Mouse (Mus musculus) urinary bladder, postnatal 10 days (tissue): ENCODE measurements around the gene Alg9.

Experiments
- DNase-seq: peaks from one replicate; pipeline ENCODE4 v3.0.0; 2022; ENCODE audit warnings: low spot score

Alg9 gene

DNA sequence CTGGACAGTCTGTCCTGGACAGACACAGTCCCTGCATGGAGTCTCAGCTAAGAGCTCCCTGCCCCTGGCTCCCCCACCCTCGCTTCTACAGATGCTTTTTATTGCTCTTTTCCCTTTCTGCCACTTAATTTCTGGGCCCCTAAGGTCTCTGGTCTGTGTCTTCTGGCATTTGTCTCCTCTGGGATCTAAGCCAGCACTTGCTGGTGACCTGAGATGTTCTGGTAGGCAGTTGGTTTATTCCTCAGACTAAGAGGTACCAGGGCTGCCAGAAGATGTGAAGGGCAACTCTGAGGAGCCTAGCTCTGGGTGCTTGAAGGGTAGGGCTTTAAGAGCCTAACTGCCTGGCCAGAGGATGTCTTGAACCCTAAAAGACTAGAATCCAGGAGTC lies 110.8 kb downstream of the Alg9 start:
- DNase-seq = no peak

DNA sequence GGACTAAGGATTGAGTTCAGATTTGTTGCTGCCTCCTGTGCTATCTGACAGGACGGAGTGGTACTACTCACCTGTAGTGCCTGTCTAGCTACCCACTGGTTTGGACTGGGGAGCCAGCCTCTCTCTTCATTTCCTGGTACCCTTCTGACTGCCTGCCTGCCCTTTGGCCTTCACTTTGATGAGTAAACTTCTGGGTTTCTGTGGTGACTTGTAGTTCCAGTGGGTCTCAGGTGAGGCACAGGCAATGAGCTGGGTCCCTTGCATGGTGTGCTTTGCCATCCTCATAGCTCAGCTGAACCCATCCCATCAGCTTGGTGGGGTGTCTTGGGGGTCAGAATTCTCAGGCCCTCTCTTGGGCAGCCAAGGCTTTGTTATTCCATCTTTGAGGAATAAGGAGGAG lies 112.1 kb downstream of the Alg9 start:
- no peak for DNase-seq

DNA sequence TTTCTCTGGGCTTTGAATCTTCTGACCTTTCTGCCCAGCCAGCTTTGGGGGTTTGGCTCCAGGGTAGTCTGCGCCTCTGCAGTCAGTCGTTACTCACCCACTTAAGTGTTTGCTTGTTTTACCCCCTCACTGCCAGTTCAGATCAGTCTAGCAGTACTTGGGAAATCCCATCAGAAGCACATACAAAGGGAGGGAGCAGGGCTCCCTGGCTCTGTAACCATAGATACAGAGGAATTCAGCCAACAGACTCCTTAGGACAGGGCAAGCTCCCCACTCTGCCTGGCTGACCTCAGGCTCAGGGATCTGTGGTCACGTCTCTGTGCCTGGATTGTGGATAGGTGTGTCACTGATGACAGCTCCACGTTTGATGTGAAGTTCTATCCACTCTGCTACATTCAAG lies 112.5 kb downstream of the Alg9 start:
- no peak for DNase-seq

DNA sequence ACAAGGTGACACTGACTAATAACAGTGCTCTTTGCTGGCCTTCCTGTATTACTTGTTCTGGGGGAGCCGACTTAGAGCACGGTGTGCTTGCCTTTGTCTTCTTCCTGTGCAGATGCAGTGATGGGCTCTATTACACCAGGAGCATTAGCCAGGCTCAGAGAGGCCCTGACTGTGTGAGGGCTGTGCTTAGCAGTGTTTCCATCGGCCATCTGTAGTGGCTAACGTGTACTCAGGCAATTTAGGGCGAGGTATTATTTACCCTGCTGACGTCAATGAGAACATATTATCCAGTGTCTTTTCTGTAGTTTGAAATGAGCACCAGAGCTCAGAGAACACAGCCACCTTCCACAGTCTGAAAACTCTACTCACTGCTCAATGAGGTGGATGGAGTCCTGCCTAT lies 114.4 kb downstream of the Alg9 start:
- DNase-seq = no peak

DNA sequence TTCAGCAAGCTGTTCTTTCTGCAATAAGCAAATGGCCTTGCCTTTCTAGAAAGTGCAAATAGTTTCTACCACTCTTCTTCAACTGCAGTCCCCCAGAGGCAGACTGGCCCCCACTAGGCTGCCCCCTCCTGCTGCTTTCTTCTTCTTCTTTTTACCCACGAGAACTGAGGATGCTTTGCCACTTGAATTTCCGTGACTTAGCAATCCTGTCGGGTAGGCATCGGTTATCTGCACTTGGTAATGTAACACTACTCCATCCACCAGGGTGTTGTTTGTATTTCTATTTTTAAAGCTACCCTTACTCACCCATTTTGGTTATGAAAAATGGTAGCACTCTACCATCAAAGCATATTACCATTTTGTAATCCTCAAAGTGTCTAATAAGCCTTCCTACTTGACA lies 115.1 kb downstream of the Alg9 start:
- no peak for DNase-seq

DNA sequence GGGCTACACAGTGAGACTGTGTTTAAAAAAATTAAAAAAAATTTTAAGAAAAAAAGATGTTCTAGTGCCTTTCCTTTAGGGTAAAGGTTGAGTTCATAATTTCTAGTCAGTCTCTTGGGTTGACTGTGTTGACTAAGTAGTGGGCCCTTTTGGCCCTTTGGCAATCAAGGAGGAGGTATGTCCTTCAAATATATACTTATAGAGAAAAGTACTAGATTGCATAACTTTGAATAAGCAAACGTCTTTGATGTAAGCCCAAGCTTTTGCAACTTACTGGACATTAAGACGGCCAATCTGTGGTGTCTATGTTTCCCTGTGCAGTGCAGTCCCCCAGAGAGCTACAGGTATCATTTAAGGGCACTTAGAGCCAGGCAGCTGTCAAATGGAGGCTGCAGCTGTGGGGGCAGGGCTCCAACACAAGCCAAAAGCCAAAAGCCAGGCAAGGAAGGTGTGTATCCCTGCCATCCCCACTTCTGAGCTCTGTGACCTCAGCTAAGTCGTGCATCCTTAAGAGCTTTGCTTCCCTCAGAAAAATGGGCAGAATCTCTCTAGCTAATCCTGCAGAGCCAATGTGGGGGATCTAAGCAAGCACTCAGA lies 115.8 kb downstream of the Alg9 start:
- DNase-seq = no peak
